Mouse (Mus musculus) myocyte (in vitro differentiated cells): Measurements from ENCODE around the gene Fcor.

ENCODE experiments used
- MAX ChIP-seq: IDR thresholded peaks from one replicate; pipeline ENCODE4 v1.6.1; 2011; ENCODE audit warnings: low read depth, mild to moderate bottlenecking, control low read depth
- POLR2A ChIP-seq: IDR thresholded peaks from one replicate; pipeline ENCODE4 v1.6.1; 2011; ENCODE audit warnings: low read depth, mild to moderate bottlenecking, control low read depth, moderate library complexity; ENCODE audit not compliant: insufficient read length
- POLR2AphosphoS2 ChIP-seq: IDR thresholded peaks from one replicate; pipeline ENCODE4 v1.6.1; 2011; ENCODE audit warnings: low read depth, control low read depth; ENCODE audit not compliant: insufficient read length
- SRF ChIP-seq: IDR thresholded peaks from one replicate; pipeline ENCODE4 v1.6.1; 2011; ENCODE audit warnings: low read depth; ENCODE audit not compliant: control insufficient read depth, insufficient read length
- TCF12 ChIP-seq: IDR thresholded peaks from one replicate; pipeline ENCODE4 v1.6.1; 2011; ENCODE audit warnings: mild to moderate bottlenecking, control low read depth; ENCODE audit not compliant: poor library complexity, insufficient read depth, severe bottlenecking
- USF1 ChIP-seq: IDR thresholded peaks from one replicate; pipeline ENCODE4 v1.6.1; 2011; ENCODE audit warnings: low read depth, mild to moderate bottlenecking, control low read depth, moderate library complexity

DNA sequence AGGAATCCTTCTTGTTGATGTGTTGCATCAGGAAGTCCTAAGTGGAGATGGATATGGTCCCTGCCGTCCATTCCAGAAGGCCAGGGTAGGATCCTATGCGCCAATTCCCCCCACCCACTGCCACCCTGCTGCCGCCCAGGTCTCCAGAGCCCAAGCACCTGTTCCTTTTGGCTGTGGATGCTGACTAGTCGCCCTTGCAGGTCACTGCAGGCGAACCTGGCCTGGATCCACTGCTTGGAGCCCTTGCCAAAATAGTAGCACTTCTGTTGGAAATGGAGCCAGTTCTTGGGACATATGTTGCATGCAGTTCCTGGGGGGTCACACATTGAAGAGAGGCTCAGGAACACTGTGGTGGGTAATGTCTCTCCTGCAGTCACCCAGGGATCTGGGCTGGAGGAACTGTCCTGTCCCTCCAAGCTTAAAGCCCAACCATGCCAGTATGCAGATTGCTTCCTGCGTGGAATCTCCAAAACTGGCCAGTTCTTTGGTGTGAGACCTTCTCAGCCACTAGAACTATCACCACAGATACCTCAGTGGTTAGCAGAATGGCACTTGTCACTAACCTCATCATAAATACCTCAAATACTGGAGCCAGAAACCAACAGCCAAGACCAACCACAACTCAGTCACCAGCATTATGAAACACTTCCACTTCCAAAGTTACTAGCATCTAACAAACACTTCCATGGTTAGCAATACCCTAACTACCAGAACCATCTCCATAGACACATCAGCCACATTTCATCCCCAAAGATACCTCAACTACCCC lies 11.4 kb upstream of the Fcor start:
- no peak for TF ChIP-seq MAX
- TF ChIP-seq TCF12 = no peak
- TF ChIP-seq POLR2A = no peak
- TF ChIP-seq POLR2AphosphoS2 = no peak
- TF ChIP-seq USF1 = no peak
- TF ChIP-seq SRF = no peak
